Mouse (Mus musculus) cortical plate, adult 2 months (tissue): Measurements from ENCODE around the gene Nudt3.

ENCODE experiments used
- CTCF ChIP-seq: fragments of 200-500 bp; IDR thresholded peaks from 2 replicates; pipeline ENCODE4 v1.5.1; 2011; ENCODE audit warnings: mild to moderate bottlenecking, control low read depth, low read length; ENCODE audit not compliant: insufficient read depth; ENCODE audit errors: extremely low read depth
- POLR2A ChIP-seq: fragments of 200-500 bp; IDR thresholded peaks from 2 replicates; pipeline ENCODE4 v1.6.1; 2011; ENCODE audit warnings: mild to moderate bottlenecking, low read length, control low read depth; ENCODE audit not compliant: insufficient read depth; ENCODE audit errors: extremely low read depth

DNA sequence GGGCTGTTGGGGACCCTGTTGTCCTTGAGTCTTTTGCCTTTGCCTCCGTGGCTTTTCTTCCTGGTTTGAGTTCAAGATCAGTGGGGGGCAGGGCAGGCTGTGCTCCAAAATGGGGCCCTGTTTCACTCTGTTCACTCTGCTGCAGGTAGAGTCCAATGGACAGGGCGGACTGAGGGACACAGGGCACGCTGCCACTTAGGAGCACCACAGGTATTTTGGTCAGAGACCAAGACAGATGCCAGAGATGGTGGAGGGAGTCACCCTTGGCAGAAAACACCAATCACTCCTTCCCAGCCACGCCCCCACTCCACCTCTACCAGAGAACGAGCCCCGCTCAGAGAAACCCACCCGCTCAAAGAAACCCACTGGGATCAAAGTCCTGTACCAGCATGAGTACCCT is 22.5 kb upstream of the Nudt3 start:
- no peak for TF ChIP-seq CTCF
- no peak for TF ChIP-seq POLR2A
